Mouse (Mus musculus) cerebellum, adult 18-20 months (tissue): ENCODE data around the gene Ephx1.
"Not testable (repeated sequence)": the region's sequence is repeated elsewhere in the genome, so short reads cannot be mapped to it uniquely, and the experiment has no call there.

Experiments
- DNase-seq, 2 experiments: peaks; one replicate each; pipeline ENCODE4 v3.0.0; 2021

Gene Ephx1

GRCm38 (mm10) chr1:181012416-181012815 lies 8.3 kb downstream of the Ephx1 start:
- DNase-seq: no peak

DNA sequence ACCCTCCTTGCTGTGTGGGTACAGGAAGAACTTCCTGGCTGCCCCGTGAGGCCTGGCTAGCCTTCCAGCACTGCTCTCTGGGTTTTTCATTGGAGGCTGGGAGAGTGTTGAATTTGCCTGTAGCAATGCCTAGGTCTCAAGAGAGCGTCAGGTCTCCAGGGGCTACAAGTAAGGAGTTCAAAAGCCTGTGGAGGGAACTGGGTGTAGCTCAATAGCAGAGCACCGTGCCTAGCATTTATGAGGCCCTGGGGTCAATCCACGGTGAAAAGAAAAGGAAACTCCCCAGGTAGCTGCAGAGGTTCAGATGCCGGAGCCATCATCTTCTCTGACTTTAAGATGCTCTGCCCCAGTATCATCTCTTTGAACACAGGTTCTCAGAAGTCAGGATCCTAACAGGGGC lies 9.1 kb downstream of the Ephx1 start:
- no peak for DNase-seq

GRCm38 (mm10) chr1:181010171-181010932 lies 10.4 kb downstream of the Ephx1 start:
- DNase-seq: no peak

DNA sequence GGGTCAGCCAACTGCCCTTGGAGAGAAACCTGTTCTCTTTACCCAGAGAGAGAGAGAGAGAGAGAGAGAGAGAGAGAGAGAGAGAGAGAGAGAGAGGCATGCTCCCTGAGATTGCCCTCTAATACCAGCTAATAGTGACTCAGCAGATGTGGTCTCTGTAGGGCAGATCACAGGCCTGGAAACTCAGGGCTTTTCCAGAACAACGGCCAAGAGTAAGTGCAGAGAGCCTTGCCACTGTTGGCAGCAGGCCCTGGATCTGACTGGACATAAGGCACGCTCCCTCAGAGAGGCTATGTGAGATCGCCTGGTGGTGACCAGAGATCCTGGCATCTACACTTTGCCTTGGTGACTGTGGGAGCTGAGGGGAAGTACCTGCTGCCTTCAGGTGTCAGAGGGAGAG lies 10.9 kb downstream of the Ephx1 start:
- peak; percentile 71 to 78 for DNase-seq

- DNase-seq: no peak
Measured at GRCm38 (mm10) chr1:181009011-181009590, 11.6 kb downstream of the Ephx1 start.

GRCm38 (mm10) chr1:181008266-181008665 lies 12.4 kb downstream of the Ephx1 start:
- no peak for DNase-seq

DNA sequence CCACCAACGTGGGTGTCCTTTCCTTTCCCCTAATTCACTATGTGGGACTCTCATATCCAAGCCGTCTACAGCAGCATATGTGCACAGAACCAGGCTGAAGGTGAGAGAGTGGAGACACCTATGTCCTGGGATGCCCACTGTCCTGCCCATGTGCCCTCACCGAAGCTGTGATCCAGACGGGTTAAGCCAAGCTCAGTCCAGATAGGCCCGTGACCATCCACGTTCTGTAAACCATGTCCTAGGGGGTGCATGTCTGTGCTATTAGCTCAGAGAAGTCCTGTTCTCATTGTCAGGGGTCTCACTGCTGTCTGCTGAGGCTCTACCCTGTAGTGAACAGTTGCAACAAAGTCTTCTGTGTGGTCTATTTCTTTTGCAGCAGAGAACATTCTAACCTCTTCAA lies 12.9 kb downstream of the Ephx1 start:
- no peak for DNase-seq

GRCm38 (mm10) chr1:181005331-181005730 lies 15.4 kb downstream of the Ephx1 start:
- DNase-seq: no peak

DNA sequence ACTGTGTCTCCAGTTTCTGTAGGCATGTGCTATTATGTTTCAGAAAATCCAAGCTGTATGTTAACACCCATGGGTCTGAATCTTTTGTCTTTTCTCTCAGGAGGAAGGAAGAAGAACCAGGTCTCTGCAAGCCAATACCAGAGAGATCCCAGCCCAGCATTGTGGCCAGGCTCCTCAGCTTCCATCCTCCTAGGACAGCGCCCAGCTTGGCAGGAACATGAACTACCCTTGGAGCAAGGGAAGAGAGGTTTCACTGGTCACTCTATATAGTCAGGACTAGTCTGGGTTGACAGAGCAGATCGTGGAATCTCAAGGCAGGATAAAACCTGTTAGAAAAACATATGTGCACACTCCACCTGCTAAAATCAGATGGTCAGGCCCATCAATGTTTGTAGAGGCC lies 16.9 kb downstream of the Ephx1 start:
- no peak for DNase-seq

- DNase-seq: no peak
Measured at GRCm38 (mm10) chr1:181001621-181002020, 19.1 kb downstream of the Ephx1 start.

- DNase-seq: no peak
Measured at GRCm38 (mm10) chr1:181001217-181001616, 19.5 kb downstream of the Ephx1 start.

DNA sequence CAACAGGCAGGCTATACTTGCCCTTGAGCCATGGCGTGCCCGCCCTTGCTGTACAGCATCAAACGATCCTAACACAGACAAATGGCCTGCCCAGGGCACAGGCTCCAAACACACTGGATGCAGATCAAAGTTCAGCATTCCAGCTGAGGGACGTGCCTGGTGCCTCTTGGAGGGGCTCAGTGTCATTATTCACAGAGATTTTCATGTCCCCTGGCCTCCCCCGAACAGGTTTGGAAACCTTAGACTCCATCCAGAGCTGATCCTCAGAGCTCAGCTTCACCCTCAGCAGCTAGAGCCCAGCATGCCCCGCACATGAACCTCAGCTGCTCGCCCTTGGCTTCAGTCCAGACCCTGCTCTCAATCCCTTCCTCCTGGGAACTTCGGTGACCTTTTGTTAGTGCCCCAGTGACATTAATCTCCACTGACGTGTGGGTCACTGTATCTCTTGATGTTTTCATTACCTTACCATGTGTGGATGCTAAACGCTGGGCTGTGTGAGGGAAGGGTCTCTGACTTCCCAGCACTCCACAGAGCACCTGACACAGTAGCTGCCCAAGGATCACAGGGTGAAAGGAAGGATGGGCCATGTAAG lies 20.1 kb downstream of the Ephx1 start:
- no peak for DNase-seq

GRCm38 (mm10) chr1:180992142-180992541 lies 28.6 kb downstream of the Ephx1 start:
- DNase-seq: peak; percentile 42 to 58

- no peak for DNase-seq
Measured at GRCm38 (mm10) chr1:180990671-180991070, 30.0 kb downstream of the Ephx1 start.

DNA sequence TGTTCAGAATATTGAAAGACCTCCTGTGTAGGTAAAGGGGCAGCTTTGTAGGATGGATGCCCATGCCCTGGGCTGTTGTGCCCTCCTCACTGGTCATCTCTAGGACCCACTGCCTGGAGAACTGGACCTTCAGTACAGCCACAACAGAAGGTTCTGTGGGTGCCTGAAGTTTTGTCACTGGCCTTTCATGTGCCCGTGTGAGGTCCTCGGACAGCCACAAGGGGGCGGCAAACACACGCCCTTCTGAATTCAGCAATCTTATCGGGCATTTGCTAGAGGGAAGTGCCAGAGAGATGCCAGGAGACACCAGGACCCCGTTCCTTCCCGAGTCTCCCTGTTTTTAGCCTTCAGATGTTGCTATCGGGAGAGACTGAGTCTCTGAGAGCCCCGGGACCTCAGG lies 32.9 kb downstream of the Ephx1 start:
- DNase-seq: peak; percentile 74 to 84

- DNase-seq: no peak
Measured at GRCm38 (mm10) chr1:180986701-180987100, 34.0 kb downstream of the Ephx1 start.

DNA sequence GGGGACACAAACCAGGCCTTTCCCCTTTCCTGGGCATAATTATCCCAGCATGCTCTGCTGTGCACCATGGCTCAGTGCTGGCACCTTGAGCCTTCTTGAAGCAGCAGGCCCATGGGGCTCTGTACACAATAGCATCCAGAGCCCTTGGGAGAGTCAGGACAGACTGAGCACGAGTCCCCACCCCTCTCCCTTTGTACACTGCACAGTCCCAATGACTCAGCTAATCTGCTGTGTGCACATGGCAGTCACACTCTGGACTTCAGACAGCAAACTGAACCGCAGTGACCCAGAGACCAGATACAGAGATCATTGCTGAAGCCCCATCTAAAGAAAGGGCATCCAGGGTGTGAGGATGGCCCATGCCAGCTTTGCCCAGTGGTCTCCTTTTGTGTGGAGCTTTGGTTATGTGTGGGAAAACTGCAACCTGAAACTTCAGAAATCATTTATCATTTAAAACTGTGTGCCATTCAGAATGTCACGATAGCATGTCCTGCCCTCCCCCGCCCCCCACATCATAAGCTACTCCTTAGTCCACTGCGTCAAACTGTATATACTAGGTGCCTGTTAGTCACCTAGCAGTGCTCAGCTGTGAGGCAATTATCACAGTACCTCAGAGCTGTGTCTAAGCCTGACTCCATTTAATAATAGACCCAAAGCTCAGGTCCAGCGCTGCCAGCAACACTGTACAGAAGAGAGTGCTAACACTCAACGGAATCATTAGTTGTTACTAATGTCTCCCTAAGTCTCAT lies 39.2 kb downstream of the Ephx1 start:
- DNase-seq: not testable (repeated sequence)

- DNase-seq: no peak
Measured at GRCm38 (mm10) chr1:180980464-180980863, 40.2 kb downstream of the Ephx1 start.

DNA sequence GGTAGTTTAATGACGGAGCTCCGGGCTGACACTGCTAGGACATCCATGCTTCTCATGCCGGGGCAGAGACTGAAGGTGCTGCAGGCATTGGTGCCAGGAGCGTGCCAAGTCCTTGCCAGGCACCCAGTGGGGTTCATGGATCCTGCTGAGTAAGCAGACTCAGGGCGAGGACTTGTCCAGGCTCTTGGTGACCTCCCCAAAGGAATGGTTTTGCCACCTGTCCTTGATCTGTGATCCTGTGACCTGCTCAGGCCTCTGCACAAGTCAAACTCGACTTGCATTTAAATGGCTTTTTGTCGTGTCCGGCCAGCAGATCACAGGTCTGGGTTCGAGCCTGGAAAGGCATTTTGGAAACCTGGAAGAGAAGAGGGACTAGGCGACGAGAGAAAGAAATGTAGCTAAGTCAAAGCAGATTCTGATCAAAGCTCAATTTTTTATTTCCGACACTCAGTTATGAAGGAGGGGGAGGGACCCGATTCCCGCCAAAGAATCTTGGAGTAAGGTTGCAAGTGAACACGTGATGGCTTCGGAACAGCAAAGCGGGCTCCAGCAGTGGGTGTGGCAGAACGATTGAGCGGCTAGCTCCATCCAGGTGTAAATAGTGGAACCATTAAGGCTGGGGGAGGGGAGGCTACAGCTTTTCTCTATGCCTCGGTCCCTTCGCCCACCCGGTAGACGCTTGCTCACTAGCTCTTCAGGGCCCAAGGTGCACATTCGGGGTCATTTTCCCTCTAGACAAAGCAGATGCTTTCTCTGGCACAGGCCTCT lies 41.0 kb downstream of the Ephx1 start:
- no peak for DNase-seq

DNA sequence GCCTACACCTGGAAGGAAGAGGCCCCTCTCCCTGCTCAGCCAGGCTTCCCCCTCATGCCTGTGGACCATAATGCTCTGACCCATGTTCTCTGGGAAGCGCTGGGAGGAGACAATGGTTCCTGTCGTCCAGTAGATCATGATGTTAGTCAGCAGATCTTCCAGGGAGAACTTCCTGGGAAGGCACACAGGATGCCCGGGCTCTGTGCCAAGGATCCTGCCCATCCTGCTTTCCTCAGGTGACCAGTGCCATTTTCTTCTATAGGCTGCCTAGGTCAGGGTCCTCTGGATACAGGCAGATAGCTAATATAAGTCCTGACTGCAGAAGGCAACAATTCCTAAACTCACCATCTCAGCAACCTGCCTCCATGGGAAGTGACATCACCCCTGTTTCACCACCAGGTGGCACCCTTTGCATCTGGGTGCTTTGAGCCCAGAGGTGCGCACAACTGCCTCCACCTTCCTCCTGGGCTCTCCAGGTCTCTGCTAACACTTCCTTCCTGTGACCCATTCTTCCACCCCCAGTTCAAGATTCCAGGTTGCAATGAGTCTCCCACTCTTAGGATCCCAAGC lies 44.5 kb downstream of the Ephx1 start:
- DNase-seq: no peak

DNA sequence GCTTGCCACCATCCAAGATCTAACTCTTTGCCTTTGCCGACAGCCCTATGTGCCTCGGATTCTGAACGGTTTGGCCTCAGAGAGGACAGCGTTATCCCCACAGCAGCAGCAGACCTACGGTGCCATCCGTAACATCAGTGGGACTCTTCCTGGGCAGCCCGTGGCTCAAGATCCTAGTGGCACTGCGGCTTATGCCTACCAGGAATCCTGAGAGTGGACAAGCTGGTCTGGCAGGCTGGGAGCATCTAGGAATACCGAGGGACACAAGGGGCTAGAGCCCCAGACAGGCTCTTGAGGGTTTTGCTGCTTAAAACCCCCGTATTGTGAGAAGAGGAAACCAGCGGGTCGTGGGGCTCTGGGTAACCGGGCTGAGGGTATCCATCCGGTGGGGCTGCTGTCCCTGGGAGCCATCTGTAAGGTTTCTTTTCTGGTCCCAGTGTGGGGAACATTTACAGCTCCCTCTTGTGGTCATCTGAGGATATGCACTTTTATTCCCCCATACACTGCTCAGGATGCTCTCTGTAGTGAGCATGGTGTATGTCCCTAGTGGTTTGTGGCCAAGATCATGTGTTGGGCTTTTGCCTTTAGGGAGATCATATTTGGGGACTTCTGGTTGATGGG lies 46.5 kb downstream of the Ephx1 start:
- peak; percentile 16 to 35 for DNase-seq

DNA sequence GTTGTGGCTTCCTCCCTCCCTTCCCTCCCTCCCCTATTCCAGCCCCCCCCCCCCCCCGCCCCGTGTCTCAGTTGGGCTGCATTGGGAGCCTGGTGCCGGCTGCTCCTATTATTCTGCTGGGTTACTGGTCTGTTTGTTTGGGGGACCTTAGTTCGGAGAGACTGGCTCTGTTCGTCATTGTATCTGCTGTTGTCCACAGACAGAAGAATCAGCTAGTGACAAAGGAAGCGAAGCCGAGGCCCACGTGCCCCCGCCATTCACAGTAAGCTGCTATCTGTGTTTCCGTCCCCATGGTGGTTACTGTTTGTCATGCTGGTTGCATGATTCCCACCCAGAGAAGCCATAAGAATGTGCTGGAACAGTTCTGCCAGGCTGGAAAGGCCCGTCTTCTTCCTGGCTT lies 47.8 kb downstream of the Ephx1 start:
- no peak for DNase-seq
